Mouse (Mus musculus) neutrophil, adult 65 days (primary cell): ENCODE measurements around the gene Trim65. TPM values are rescaled to one million over a fixed set of nuclear protein-coding genes. Genes with fewer than 3 reads are reported as not detected.

Experiments used
- total RNA-seq: library from RNA; stranded (reverse); gene quantifications from 2 replicates; pipeline ENCODE4 v1.2.4, GENCODE M21; 2023

Gene Trim65
- total RNA-seq: 4.5 and 4.6 TPM in 2 replicates

DNA sequence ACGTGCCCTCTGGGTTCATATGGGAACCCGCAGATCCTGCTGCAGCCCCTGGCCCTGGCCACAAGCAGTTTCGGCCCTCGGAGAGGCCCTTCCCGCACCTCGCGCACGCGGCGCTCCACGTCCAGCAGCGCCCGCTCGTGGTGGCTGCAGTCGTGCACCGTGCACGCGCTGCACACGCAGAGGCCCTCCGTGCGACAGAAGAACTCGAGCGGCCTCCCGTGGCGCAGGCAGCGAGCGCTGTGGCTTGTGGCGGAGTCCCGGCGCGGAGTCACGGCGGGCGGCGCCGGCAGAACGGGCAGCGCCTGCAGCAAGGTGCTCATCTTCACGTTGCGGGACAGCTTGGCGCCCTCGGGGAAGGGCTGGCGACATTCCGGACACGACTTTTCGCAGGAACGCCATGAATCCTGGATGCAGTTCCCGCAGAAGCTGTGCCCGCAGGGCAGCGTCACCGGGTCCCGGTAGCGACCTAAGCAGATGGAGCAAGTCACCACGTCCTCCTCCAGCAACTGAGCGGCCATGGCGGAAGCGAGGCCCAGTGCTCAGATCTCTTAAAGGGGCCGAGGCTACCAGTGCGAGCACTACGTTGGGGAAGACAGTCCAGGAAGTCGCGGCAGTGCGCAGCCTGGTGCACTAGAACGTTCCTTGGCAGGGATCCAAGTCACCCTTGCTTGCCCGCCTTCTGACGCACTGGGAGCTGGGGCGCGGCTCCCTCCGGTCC lies at the start of gene Trim65:
TSS of gene Trim65 (minus strand) at position 641 of the 718 bp plus-strand sequence.

DNA sequence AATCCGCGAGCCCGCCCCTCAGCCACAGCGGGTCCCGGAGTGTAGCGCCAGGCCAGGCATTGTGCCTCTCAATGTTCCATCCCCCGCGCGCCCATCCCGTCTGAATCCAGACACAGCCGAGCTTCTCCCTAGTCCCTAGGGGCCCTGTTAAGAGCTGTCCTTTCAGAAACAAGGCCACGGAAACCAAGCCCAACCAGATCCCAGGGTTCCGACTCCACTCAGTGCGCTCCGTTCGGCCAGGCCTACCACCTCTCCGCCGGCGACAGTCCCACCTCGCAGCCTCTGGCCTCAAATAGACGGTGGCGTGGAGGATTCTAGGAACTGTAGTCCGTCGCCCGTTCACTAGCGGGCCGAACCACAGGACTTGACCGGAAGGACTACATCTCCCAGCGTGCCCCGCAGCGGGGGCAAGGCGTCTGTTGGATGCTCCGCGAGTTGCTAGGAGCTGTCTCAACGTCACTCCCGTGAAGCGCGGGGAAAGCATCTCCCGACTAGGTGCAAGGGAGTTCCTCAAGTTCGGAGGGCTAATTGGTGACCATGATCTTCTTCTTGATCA lies 37.0 kb upstream of the Trim65 start, which contains the start of gene Fbf1:
TSS of gene Fbf1 (minus strand) at position 283 of the 556 bp plus-strand sequence.

DNA sequence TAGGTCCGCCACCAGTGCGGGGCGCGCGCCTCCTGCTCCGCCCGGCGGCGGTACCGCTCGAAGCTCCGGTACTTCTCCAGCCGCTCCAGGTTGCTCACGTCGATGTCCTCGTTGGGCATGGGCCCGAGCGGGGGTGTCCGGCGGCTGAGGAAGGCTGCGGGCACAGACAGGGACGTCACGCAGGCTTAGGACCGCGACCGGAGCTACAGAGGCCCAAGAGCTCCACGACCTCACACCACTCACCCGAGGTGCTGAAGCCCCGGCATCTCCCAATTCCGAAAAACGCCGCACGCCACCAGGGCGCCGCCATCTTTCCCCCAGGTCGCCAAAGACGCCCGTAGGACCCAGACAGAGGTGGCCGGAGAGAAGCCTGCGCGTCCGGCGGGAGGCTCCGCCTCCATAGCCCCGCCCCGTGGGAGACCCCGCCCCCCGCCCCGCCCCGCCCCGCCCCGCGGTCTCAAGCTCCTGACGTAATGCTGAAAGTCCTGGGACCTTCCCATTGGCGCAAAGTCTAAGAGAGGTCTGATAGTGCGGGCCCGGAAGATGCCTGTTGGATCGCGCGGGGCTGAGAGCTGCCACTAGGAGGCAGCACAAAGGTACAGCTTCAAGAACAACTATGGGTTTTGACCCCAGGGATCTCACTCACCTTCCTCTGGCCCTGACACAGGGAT lies 7.7 kb upstream of the Trim65 start, which contains the start of gene Mrpl38:
TSS of gene Mrpl38 (minus strand) at position 401 of the 671 bp plus-strand sequence.

DNA sequence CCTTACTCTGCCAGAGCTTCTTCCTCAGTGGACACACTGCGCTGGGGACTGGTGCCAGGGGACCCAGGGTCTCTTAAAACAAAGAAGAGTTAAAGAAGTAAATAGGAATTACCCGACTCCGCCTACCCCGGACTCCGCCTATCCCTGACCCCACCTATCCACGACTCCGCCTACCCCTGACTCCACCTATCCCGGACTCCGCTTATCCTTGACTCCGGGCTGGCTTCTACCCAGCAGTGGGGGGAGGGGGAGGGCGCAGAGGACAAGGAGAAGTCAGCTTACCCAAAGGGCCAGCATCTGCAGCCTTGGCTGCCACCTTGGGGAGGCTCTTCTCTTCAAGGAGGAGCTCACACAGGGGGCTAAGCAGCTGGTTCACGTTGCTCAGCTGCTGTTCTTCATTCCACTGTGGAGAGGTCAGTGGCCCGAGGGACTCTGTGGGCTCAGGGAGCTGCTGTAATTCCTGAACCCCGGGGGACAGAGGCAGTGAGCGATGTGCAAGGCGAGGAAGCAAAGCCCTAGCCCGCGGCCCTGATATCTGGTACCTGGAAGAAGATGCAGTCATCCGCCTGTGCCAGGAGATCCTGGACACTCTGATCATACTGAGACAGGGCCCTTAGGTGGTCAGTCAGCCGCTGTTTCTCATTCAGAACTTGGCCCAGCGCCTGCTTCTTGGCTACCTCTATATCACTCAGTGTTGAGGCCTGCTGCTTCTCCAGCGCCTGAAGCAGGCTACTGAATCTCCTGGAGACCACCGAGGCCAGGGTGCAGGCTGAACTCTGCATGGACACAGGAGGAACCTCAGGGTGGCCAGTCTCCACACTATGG lies 3.6 kb downstream of the Trim65 start, which contains the start of gene Trim47:
TSS of gene Trim47 (minus strand) at position 55 of the 825 bp plus-strand sequence.

DNA sequence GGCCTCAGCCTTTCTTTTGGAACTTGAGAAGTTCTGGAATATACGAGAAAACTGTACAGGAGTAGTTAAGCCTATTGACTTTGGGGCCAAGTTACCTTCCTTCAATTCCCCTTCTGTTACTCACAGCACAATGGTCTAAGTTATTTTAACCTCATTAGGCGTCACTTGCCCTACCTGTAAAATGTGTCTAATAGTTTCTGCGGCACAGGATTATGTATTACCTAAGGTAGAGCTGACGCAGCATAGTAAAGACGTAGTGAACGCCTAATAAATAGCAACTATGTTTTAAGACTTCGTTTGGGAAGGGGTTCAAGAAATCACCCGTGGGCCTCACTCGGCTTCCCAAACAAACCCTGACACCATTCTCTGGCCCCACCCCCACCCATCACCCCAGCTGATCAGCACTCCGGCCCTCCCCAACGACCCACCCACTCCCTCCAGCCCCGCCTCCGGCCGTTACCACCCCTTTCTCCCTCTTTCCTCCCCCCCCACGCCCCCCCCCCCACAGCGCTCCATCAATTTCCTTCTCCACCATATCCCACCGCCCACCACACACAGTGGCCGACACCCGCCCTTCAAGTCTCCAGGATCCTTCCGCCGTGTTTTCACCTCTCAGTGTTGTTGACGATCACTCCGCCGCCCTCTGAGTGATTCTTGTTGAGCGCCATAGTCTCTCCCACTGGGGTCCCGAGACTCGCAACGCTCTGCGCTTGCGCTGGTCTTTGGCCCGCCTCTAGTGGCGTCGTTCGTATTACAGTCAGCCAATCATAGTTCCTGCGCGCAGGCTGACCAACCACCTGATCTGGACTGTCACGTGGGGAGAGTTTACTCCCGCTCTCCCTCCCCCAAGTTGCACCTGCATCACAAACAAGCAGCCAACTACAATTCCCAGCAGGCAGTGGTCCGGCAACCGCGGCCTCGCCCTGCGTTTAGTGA lies 44.4 kb downstream of the Trim65 start, which contains the start of gene Wbp2:
TSS of gene Wbp2 (minus strand) at position 738 of the 936 bp plus-strand sequence.

DNA sequence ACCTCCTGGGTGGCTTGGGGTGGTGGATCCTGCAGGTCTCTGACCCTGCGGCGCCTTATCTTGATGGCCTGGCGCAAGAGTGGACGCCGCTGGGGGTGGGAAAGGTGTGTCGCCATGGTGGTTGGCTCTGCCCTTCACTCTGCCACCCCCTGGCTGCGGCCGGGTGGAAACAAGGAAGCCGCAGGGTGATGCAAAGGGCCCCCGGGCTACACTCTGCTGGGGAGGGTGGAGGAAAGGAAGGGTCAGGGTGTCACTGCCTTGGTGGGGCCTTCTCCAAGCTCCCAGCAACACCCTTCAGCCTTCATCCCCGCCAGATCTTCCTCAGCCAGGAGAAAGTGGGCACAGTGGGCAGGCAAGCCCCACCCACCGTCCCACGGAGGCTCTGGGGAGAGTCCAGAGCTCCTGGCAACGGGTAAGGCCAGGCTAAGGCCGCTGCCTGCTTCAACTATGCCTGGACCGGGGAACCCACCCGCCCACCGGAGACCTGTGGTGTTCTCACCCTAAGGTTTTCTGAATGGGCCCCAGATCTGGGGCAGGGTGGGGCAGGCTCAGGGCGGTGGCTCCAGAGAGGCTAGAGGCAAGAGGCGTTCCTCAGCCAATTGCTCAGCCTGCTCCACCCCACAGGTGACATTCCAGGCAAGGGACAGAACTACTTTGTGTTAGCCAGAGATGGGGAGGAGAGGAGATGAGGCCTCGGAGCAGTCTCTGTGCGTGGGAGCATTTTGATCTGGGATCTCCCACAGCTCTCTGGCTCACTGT lies 53.3 kb downstream of the Trim65 start, which contains the start of gene Unc13d:
TSS of gene Unc13d (minus strand) at position 516 of the 759 bp plus-strand sequence.

Other genes with a start within 250 kb of the Trim65 start
- 52.4 and 59.6 TPM in 2 replicates for gene Smim5, start 231.2 kb downstream of the Trim65 start, total RNA-seq
- 4.6 and 6.4 TPM in 2 replicates for gene Smim6, start 219.1 kb downstream of the Trim65 start, total RNA-seq
- 34.7 and 50.0 TPM in 2 replicates for gene Sap30bp, start 197.8 kb downstream of the Trim65 start, total RNA-seq
- 22.0 and 28.2 TPM in 2 replicates for gene Recql5, start 197.7 kb downstream of the Trim65 start, total RNA-seq
- 0.13 TPM in 1 of 2 replicates, not detected in the other for gene Itgb4, start 156.4 kb downstream of the Trim65 start, total RNA-seq
- gene Galk1, start 118.4 kb downstream of the Trim65 start, total RNA-seq: 4.9 and 6.7 TPM in 2 replicates
- gene H3f3b, start 103.2 kb downstream of the Trim65 start, total RNA-seq: 3,437 and 4,057 TPM in 2 replicates
- gene Unk, start 100.8 kb downstream of the Trim65 start, total RNA-seq: 22.2 and 26.7 TPM in 2 replicates
- gene Unc13d, start 53.2 kb downstream of the Trim65 start, total RNA-seq: 94.4 and 118 TPM in 2 replicates
- gene Wbp2, start 44.1 kb downstream of the Trim65 start, total RNA-seq: 177 and 178 TPM in 2 replicates
- gene Trim47, start 3.9 kb downstream of the Trim65 start, total RNA-seq: 0.23 and 0.47 TPM in 2 replicates
- 11.5 and 13.4 TPM in 2 replicates for gene Mrpl38, start 7.7 kb upstream of the Trim65 start, total RNA-seq
- gene Fbf1, start 37.0 kb upstream of the Trim65 start, total RNA-seq: 5.1 and 6.4 TPM in 2 replicates
- gene Ten1, start 67.7 kb upstream of the Trim65 start, total RNA-seq: 22.5 and 27.5 TPM in 2 replicates
- 28.7 and 32.6 TPM in 2 replicates for gene Acox1, start 67.9 kb upstream of the Trim65 start, total RNA-seq
- 0.06 and 0.11 TPM in 2 replicates for gene Evpl, start 106.9 kb upstream of the Trim65 start, total RNA-seq
- gene Srp68, start 143.1 kb upstream of the Trim65 start, total RNA-seq: 34.3 and 39.9 TPM in 2 replicates
- gene Galr2, start 149.8 kb upstream of the Trim65 start, total RNA-seq: not detected in 2 replicates
- gene Exoc7, start 176.1 kb upstream of the Trim65 start, total RNA-seq: 34.0 and 38.0 TPM in 2 replicates
- not detected in 2 replicates for gene Foxj1, start 204.3 kb upstream of the Trim65 start, total RNA-seq